Mouse (Mus musculus): ENCODE measurements at regions not wholly inside any gene's neighbourhood (a gene's known extent, or its start where the extent isn't known, plus 50 kb on each side); places are given as distances from the start of the nearest gene placed in this dataset.

DNA sequence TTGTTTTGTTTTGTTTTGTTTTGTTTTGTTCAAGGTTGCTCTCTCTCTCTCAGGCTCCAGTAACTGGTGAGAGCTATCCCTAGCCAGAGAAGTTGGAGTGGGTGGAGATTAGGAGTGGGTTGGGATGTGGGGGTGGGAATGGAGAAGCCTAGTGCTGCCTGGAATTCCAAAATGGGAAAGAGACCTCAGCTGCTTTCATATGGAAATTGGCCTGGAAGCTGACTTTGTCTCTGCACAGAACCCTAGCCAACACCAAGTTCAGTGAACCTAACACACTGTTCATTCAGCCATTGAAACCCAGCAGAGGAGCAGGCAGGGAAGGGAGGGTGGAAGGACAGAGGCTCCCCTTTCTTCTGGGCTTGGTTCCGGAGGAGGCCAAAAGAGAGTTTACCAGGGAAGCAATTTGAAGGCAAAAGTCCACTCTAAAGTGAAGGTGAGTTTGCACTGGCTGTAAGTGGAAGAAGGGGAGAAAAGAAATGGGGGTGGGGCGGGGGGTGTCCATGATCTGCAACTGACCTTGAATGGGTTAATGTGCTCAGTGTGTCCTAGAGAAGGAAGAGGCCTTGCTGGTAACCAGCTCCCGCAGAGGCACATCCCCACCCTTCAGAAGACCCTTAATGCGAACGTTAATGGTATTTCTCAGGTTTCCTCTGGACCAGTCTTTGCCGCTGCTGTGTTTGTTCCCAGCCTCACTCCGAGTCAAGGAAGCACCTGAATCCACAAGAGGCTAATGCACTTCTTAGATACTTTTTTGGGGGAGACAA is 245.1 kb downstream of the Insig2 start:
- TF ChIP-seq CTCF (IDR thresholded peaks at IDR 0.05; ENCODE audit: low read depth, low read length) (no peak), GATA2 (IDR thresholded peaks at IDR 0.05; ENCODE audit: borderline replicate concordance, low read depth, low read length) (no peak), POLR2AphosphoS5 (IDR thresholded peaks at IDR 0.05; ENCODE audit: insufficient replicate concordance, low read depth, low read length) (no peak), GATA1 (IDR thresholded peaks at IDR 0.05; ENCODE audit: borderline replicate concordance, low read length) (no peak)

Data from G1E (cell line).